Comparison of ENCODE assay signal across 27 mouse cellular contexts in genomic region chr15:98177320-98177719, GRCm38 (mm10). TPM values are rescaled to one million over a fixed set of nuclear protein-coding genes. Genes with fewer than 3 reads are reported as not detected.
DNase-seq lines count a peak whose midpoint lies in the region; ATAC-seq and TF ChIP-seq lines count a peak whose summit lies in the region.
"Had no signal": no experiment of that assay in that cellular context is flagged by ENCODE, and none has a peak within 500 bp of the region (broad histone marks: within the 10 kb centered on the region; RNA-seq: fewer than 3 reads in every experiment).

No protein-coding gene starts in this region.

- H3K27ac ChIP-seq in heart, embryonic 10.5 days = no peak overlapping the region
- no peak overlapping the region for H3K27ac ChIP-seq in CH12.LX (ENCODE audit: insufficient read depth, low read depth)
- no peak overlapping the region for H3K27ac ChIP-seq in stomach, postnatal 0 days (replicated peaks)
- H3K27ac ChIP-seq in forebrain, embryonic 14.5 days (ENCODE audit: low read depth, low read length) = no peak overlapping the region

- H3K36me3 ChIP-seq in heart, embryonic 10.5 days = no peaks in the 10 kb centered on the region
- H3K36me3 ChIP-seq in CH12.LX (replicated peaks in 1 of 2; ENCODE audit: control insufficient read depth in 1 of 2, insufficient read depth in 1 of 2, low read length in 1 of 2) = no peaks in the 10 kb centered on the region
- no peaks in the 10 kb centered on the region for H3K36me3 ChIP-seq in stomach, postnatal 0 days (ENCODE audit: control insufficient read depth, insufficient read depth, low read length)
- H3K36me3 ChIP-seq in forebrain, embryonic 14.5 days (ENCODE audit: control insufficient read depth, insufficient read depth, low read length) = no peaks in the 10 kb centered on the region
- H3K36me3 ChIP-seq: G1E had no signal

- H3K4me3 ChIP-seq in heart, embryonic 10.5 days = no peak overlapping the region
- no peak overlapping the region for H3K4me3 ChIP-seq in CH12.LX (replicated peaks in 1 of 3; ENCODE audit: low read depth in 2 of 3, low read length in 2 of 3, poor library complexity in 1 of 3)
- no peak overlapping the region for H3K4me3 ChIP-seq in stomach, postnatal 0 days (ENCODE audit: low read depth, low read length)
- H3K4me3 ChIP-seq in forebrain, embryonic 14.5 days (ENCODE audit: low read depth, low read length) = no peak overlapping the region

- peak; percentile 13; the same call in 1 of the 2 replicates for ATAC-seq in stomach, postnatal 0 days (ENCODE audit: low FRiP score, low TSS enrichment)
- no peak for ATAC-seq in forebrain, embryonic 14.5 days
- ATAC-seq: activated CD4-positive, CD25-positive, alpha-beta regulatory T cell, adult 4 months; CD4-positive, CD25-positive, alpha-beta regulatory T cell, adult 4 months; Patski had no signal

- dilution Hi-C loops in CH12.LX (cut with MboI; ENCODE audit: extremely low pct_ligation_motif_present, extremely low pct_unique_long_range_greater_than_20kb, low sequenced_read_pairs) = no loop called here

- 63% methylated on average over 3 of the region's 3 CpGs for WGBS in heart, embryonic 10.5 days
- 49% methylated on average over 3 of the region's 3 CpGs for WGBS in stomach, postnatal 0 days
- WGBS in forebrain, embryonic 14.5 days = 76% methylated on average over 3 of the region's 3 CpGs

- no peak for TF ChIP-seq POLR2A in CH12.LX (IDR thresholded peaks at IDR 0.05; ENCODE audit: low read depth, low read length)

- no peaks in the 10 kb centered on the region for H3K79me2 ChIP-seq in CH12.LX (replicated peaks; ENCODE audit: control insufficient read depth, extremely low read depth, insufficient read depth, poor library complexity, severe bottlenecking)

- peaks cover 13% of the 10 kb centered on the region for H3K27me3 ChIP-seq in heart, embryonic 10.5 days (ENCODE audit: insufficient read depth, poor library complexity, severe bottlenecking)
- peaks cover 81% of the 10 kb centered on the region for H3K27me3 ChIP-seq in CH12.LX (replicated peaks)
- H3K27me3 ChIP-seq in stomach, postnatal 0 days (ENCODE audit: control insufficient read depth, insufficient read depth, low read length) = no peaks in the 10 kb centered on the region
- 0 out of 2 replicates have a peak, but pooled peaks cover 8% of the 10 kb centered on the region for H3K27me3 ChIP-seq in forebrain, embryonic 14.5 days (replicated peaks; ENCODE audit: control insufficient read depth, insufficient read depth, low read length)
- H3K27me3 ChIP-seq: Patski had no signal

- H3K9ac ChIP-seq in CH12.LX (ENCODE audit: insufficient read depth, low read depth) = no peak overlapping the region
- H3K9ac ChIP-seq in stomach, postnatal 0 days (ENCODE audit: low read length) = no peak overlapping the region
- no peak overlapping the region for H3K9ac ChIP-seq in forebrain, embryonic 14.5 days (ENCODE audit: low read length)

- peaks cover 13% of the 10 kb centered on the region for H3K4me1 ChIP-seq in heart, embryonic 10.5 days
- H3K4me1 ChIP-seq in CH12.LX (ENCODE audit: control insufficient read depth in 1 of 2, insufficient read depth in 2 of 2) = peaks cover 0 to 17% of the 10 kb centered on the region in 2 experiments; a peak in 2 of 4 replicates
- no peaks in the 10 kb centered on the region for H3K4me1 ChIP-seq in stomach, postnatal 0 days (replicated peaks; ENCODE audit: control insufficient read depth, insufficient read depth)
- 0 out of 2 replicates have a peak, but pooled peaks cover 3% of the 10 kb centered on the region for H3K4me1 ChIP-seq in forebrain, embryonic 14.5 days (ENCODE audit: control insufficient read depth, insufficient read depth, low read length)

- no peaks in the 10 kb centered on the region for H3K9me3 ChIP-seq in heart, embryonic 10.5 days
- no peaks in the 10 kb centered on the region for H3K9me3 ChIP-seq in CH12.LX (replicated peaks; ENCODE audit: low read length)
- no peaks in the 10 kb centered on the region for H3K9me3 ChIP-seq in stomach, postnatal 0 days (ENCODE audit: control insufficient read depth, low read length)
- no peaks in the 10 kb centered on the region for H3K9me3 ChIP-seq in forebrain, embryonic 14.5 days (replicated peaks; ENCODE audit: control insufficient read depth, low read length)
- H3K9me3 ChIP-seq: G1E had no signal

- in situ Hi-C loops in CH12.LX (cut with MboI; ENCODE audit: low pct_ligation_motif_present, low pct_unique_long_range_greater_than_20kb, low sequenced_read_pairs) = no loop called here

- no peak overlapping the region for H3K4me2 ChIP-seq in CH12.LX (ENCODE audit: insufficient read depth, low read depth, poor library complexity, severe bottlenecking)
- no peak overlapping the region for H3K4me2 ChIP-seq in stomach, postnatal 0 days (replicated peaks; ENCODE audit: low read depth)
- no peak overlapping the region for H3K4me2 ChIP-seq in forebrain, embryonic 14.5 days (ENCODE audit: low read length)

- TF ChIP-seq RAD21 in CH12.LX (IDR thresholded peaks at IDR 0.05; ENCODE audit: low read depth, low read length) = no peak

- DNase-seq in heart, adult 11 months = peak; percentile 51
- DNase-seq in heart, embryonic 10.5 days (ENCODE audit: low spot score) = no peak
- DNase-seq in CH12.LX (ENCODE audit: extremely low read depth) = no peak
- no peak for DNase-seq in stomach, postnatal 0 days (ENCODE audit: low spot score)
- DNase-seq in kidney, postnatal 25 days = no peak
- no peak for DNase-seq in forebrain, embryonic 14.5 days (ENCODE audit: low spot score)
- DNase-seq: adrenal gland, adult 2 months; adrenal gland, adult 8-10 months; adrenal gland, postnatal 10 days; adrenal gland, postnatal 14 days; adrenal gland, postnatal 25 days; adrenal gland, postnatal 36 days; B cell, adult 2 months; cerebellum, adult 11 months; cerebellum, adult 11-12 months; cerebellum, adult 18-20 months; cerebellum, adult 2 months had no signal

- TF ChIP-seq EP300 in CH12.LX (IDR thresholded peaks at IDR 0.05; ENCODE audit: low read length) = no peak
- no peak for TF ChIP-seq EP300 in stomach, postnatal 0 days (optimal IDR thresholded peaks at IDR 0.05)

- TF ChIP-seq CTCF in CH12.LX (conservative IDR thresholded peaks at IDR 0.05 in 1 of 2, IDR thresholded peaks at IDR 0.05 in 1 of 2; ENCODE audit: low read depth in 2 of 2, low read length in 2 of 2) = no peak
- no peak for TF ChIP-seq CTCF in stomach, postnatal 0 days (IDR thresholded peaks at IDR 0.05; ENCODE audit: low read depth)

TF ChIP-seq in CH12.LX, 34 proteins besides CTCF, POLR2A, EP300 and RAD21:
- no peak for TF ChIP-seq TCF12 (IDR thresholded peaks at IDR 0.05; ENCODE audit: low read depth, low read length)
- TF ChIP-seq CHD2 (IDR thresholded peaks at IDR 0.05; ENCODE audit: low read length) = peak; percentile 94

RNA-seq across cellular contexts. Expression of gene Ccdc184, which starts 10.4 kb away (rescaled TPM):
- polyA plus RNA-seq in heart, embryonic 10.5 days (2016; fragmentation: Nextera tagmentation; extraction: Ambion mirVana) = 0.58 and 0.85 TPM in 2 replicates
- total RNA-seq in CH12.LX (2012; rRNA removed) (0.04 TPM in 1 of 2 replicates, not detected in the other), CH12.LX (2014; rRNA removed) (not detected in 2 replicates)
- polyA plus RNA-seq in CH12.LX (2012; ENCODE audit: insufficient read length, low read depth) = 0.08 and 0.17 TPM in 2 replicates
- polyA plus RNA-seq in stomach, postnatal 0 days (2015; fragmentation: Nextera tagmentation; extraction: Ambion mirVana) = 0.92 and 0.95 TPM in 2 replicates
- 42.6 and 52.2 TPM in 2 replicates for polyA plus RNA-seq in forebrain, embryonic 14.5 days (2014; fragmentation: Nextera tagmentation; extraction: Ambion mirVana)
- total RNA-seq: G1E, MEL had no signal
- polyA plus RNA-seq: G1E, Patski had no signal

RNA-seq across cellular contexts. Expression of gene Asb8, which starts 11.9 kb away (rescaled TPM):
- 54.9 and 77.1 TPM in 2 replicates for polyA plus RNA-seq in heart, embryonic 10.5 days (2016; fragmentation: Nextera tagmentation; extraction: Ambion mirVana)
- total RNA-seq in CH12.LX (2012; rRNA removed) (20.5 and 22.6 TPM in 2 replicates), CH12.LX (2014; rRNA removed) (31.1 and 32.5 TPM in 2 replicates)
- 24.7 and 27.7 TPM in 2 replicates for polyA plus RNA-seq in CH12.LX (2012; ENCODE audit: insufficient read length, low read depth)
- polyA plus RNA-seq in stomach, postnatal 0 days (2015; fragmentation: Nextera tagmentation; extraction: Ambion mirVana) = 31.3 and 31.9 TPM in 2 replicates
- 60.5 and 62.2 TPM in 2 replicates for polyA plus RNA-seq in forebrain, embryonic 14.5 days (2014; fragmentation: Nextera tagmentation; extraction: Ambion mirVana)

RNA-seq across cellular contexts. Expression of gene Olfr288, which starts 18.0 kb away (rescaled TPM):
- polyA plus RNA-seq in heart, embryonic 10.5 days (2016; fragmentation: Nextera tagmentation; extraction: Ambion mirVana) = not detected in 2 replicates
- total RNA-seq in CH12.LX (2012; rRNA removed) = not detected in 2 replicates
- not detected in 2 replicates for total RNA-seq in CH12.LX (2014; rRNA removed)
- polyA plus RNA-seq in CH12.LX (2012; ENCODE audit: insufficient read length, low read depth) = not detected in 2 replicates
- polyA plus RNA-seq in stomach, postnatal 0 days (2015; fragmentation: Nextera tagmentation; extraction: Ambion mirVana) = not detected in 2 replicates
- not detected in 2 replicates for polyA plus RNA-seq in forebrain, embryonic 14.5 days (2014; fragmentation: Nextera tagmentation; extraction: Ambion mirVana)
- total RNA-seq: adrenal gland, adult 18-20 months; adrenal gland, adult 2 months; adrenal gland, adult 8-10 months; adrenal gland, postnatal 10 days; adrenal gland, postnatal 14 days; adrenal gland, postnatal 25 days; adrenal gland, postnatal 36 days; adrenal gland, postnatal 4 days; ES-E14; G1E; MEL had no signal
- polyA plus RNA-seq: activated CD4-positive, CD25-positive, alpha-beta regulatory T cell, adult 4 months; adrenal gland, adult 2 months; brain, embryonic 14.5 days; C2C12; CD4-positive, CD25-positive, alpha-beta regulatory T cell, adult 4 months; G1E; Patski had no signal

RNA-seq across cellular contexts. Expression of gene Gm44579, which starts 43.5 kb away (rescaled TPM):
- not detected in 2 replicates for polyA plus RNA-seq in heart, embryonic 10.5 days (2016; fragmentation: Nextera tagmentation; extraction: Ambion mirVana)
- total RNA-seq in CH12.LX (2012; rRNA removed) (not detected in 2 replicates), CH12.LX (2014; rRNA removed) (not detected in 2 replicates)
- polyA plus RNA-seq in CH12.LX (2012; ENCODE audit: insufficient read length, low read depth) = not detected in 2 replicates
- polyA plus RNA-seq in stomach, postnatal 0 days (2015; fragmentation: Nextera tagmentation; extraction: Ambion mirVana) = not detected in 2 replicates
- not detected in 2 replicates for polyA plus RNA-seq in forebrain, embryonic 14.5 days (2014; fragmentation: Nextera tagmentation; extraction: Ambion mirVana)
- total RNA-seq: adrenal gland, adult 18-20 months; adrenal gland, adult 2 months; adrenal gland, adult 8-10 months; adrenal gland, postnatal 10 days; adrenal gland, postnatal 14 days; adrenal gland, postnatal 25 days; adrenal gland, postnatal 36 days; adrenal gland, postnatal 4 days; ES-E14; MEL had no signal
- polyA plus RNA-seq: activated CD4-positive, CD25-positive, alpha-beta regulatory T cell, adult 4 months; adrenal gland, adult 2 months; brain, embryonic 14.5 days; C2C12; CD4-positive, CD25-positive, alpha-beta regulatory T cell, adult 4 months; cerebellum, adult 2 months; G1E; Patski had no signal

RNA-seq across cellular contexts. Expression of gene Olfr287, which starts 43.5 kb away (rescaled TPM):
- polyA plus RNA-seq in heart, embryonic 10.5 days (2016; fragmentation: Nextera tagmentation; extraction: Ambion mirVana) = 0.18 TPM in 1 of 2 replicates, not detected in the other
- total RNA-seq in CH12.LX (2012; rRNA removed) (not detected in 2 replicates), CH12.LX (2014; rRNA removed) (not detected in 2 replicates)
- not detected in 2 replicates for polyA plus RNA-seq in CH12.LX (2012; ENCODE audit: insufficient read length, low read depth)
- polyA plus RNA-seq in stomach, postnatal 0 days (2015; fragmentation: Nextera tagmentation; extraction: Ambion mirVana) = not detected in 2 replicates
- polyA plus RNA-seq in forebrain, embryonic 14.5 days (2014; fragmentation: Nextera tagmentation; extraction: Ambion mirVana) = not detected in 2 replicates
- total RNA-seq: adrenal gland, adult 18-20 months; adrenal gland, adult 2 months; adrenal gland, postnatal 10 days; adrenal gland, postnatal 14 days; adrenal gland, postnatal 25 days; adrenal gland, postnatal 36 days; adrenal gland, postnatal 4 days; ES-E14; G1E; MEL had no signal
- polyA plus RNA-seq: activated CD4-positive, CD25-positive, alpha-beta regulatory T cell, adult 4 months; adrenal gland, adult 2 months; brain, embryonic 14.5 days; C2C12; CD4-positive, CD25-positive, alpha-beta regulatory T cell, adult 4 months; G1E; Patski had no signal

Comparison
In these comparisons a context has a peak if more than half of its experiments do, and no peak if none do; other contexts are left out.
1. RNA of gene Ccdc184, which starts 10.4 kb away (polyA plus RNA-seq): 42.6 to 52.2 TPM in forebrain, embryonic 14.5 days; 0.92 to 0.95 TPM in stomach, postnatal 0 days, 0.58 to 0.85 TPM in heart, embryonic 10.5 days and 0.08 to 0.17 TPM in CH12.LX; every median in the first group is over 10 times any median in the second.